In the genomic region with DNA sequence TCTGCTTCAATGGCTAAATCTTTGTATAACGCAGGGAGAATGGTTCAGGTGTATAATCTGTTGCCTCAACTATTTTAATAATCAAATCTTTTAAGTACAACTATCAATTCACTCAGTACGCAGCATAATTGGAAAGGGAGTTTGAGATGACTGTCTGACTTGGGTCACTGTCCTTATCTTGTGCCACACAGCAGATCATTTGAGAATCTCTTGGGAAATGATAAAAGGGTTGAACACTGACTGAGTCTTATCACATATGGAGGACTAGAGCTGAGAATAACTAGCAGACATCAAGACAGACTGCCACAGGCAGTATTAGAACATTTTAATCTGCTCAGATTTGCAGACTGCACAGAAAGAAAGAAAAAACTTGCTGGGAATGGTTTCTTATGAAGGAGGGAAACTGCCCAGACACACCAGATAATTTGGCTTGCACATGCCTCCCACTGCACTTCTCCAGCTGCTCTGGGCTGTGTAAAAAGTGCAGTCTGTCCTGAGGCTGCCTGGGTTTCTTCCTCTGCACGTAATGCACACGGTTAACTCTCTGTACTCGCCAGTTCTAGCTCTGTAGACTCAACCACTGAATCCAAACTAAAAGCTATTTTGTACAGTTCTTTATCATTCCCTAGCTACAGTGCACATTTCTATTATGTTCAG, we compare ENCODE assay signal across 20 mouse cellular contexts. TPM values are rescaled to one million over a fixed set of nuclear protein-coding genes. Genes with fewer than 3 reads are reported as not detected.
A peak's percentile ranks its signal among the peaks of the same experiment; 100 is the strongest.
DNase-seq lines count a peak whose midpoint lies in the region; ATAC-seq and TF ChIP-seq lines count a peak whose summit lies in the region.
"Had no signal": no experiment of that assay in that cellular context is flagged by ENCODE, and none has a peak within 500 bp of the region (broad histone marks: within the 10 kb centered on the region; RNA-seq: fewer than 3 reads in every experiment).

No protein-coding gene starts in this region.

- TF ChIP-seq CTCF in layer of hippocampus, adult 2 months (conservative IDR thresholded peaks at IDR 0.05) = no peak

- peak; percentile 95 for ATAC-seq in frontal cortex, adult (ENCODE audit: low TSS enrichment)
- ATAC-seq in kidney, embryonic 15.5 days (replicated peaks; ENCODE audit: low FRiP score) = no peak
- ATAC-seq: midbrain, embryonic 13.5 days had no signal

- DNase-seq in frontal cortex, postnatal 14 days (ENCODE audit: low spot score in 2 of 2) = no peak
- peak; percentile 23 to 25 for DNase-seq in layer of hippocampus, adult 2 months (ENCODE audit: low spot score in 2 of 2)
- no peak for DNase-seq in layer of hippocampus, postnatal 10 days (ENCODE audit: low spot score in 2 of 2)
- DNase-seq in right cerebral cortex, postnatal 25 days = peak; percentile 19
- DNase-seq in right cerebral cortex, postnatal 14 days = no peak
- no peak for DNase-seq in urinary bladder, postnatal 25 days (ENCODE audit: low spot score)
- DNase-seq: adrenal gland, postnatal 36 days; cerebellum, adult 2 months; cerebellum, postnatal 36 days; gastrocnemius, postnatal 14 days; kidney, adult 8-10 months; kidney, postnatal 25 days had no signal

- WGBS in kidney, embryonic 15.5 days = 87% methylated on average over 5 of the region's 5 CpGs

- H3K36me3 ChIP-seq in kidney, embryonic 15.5 days = no peaks in the 10 kb centered on the region
- H3K36me3 ChIP-seq: embryonic facial prominence, embryonic 15.5 days; hindbrain, embryonic 12.5 days; midbrain, embryonic 13.5 days; neural tube, embryonic 13.5 days had no signal

- peak overlapping the region; percentile 39; the same call in 1 of the 2 replicates for H3K27ac ChIP-seq in layer of hippocampus, adult 2 months
- H3K27ac ChIP-seq in kidney, embryonic 15.5 days = no peak overlapping the region
- H3K27ac ChIP-seq: embryonic facial prominence, embryonic 15.5 days; forebrain, embryonic 10.5 days; hindbrain, embryonic 12.5 days; midbrain, embryonic 13.5 days; neural tube, embryonic 13.5 days had no signal

- H3K9ac ChIP-seq in kidney, embryonic 15.5 days = no peak overlapping the region
- H3K9ac ChIP-seq: embryonic facial prominence, embryonic 15.5 days; hindbrain, embryonic 12.5 days; midbrain, embryonic 13.5 days; neural tube, embryonic 13.5 days had no signal

- H3K27me3 ChIP-seq in kidney, embryonic 15.5 days = no peaks in the 10 kb centered on the region
- H3K27me3 ChIP-seq: embryonic facial prominence, embryonic 15.5 days; hindbrain, embryonic 12.5 days; midbrain, embryonic 13.5 days; neural tube, embryonic 13.5 days had no signal

- H3K4me1 ChIP-seq in kidney, embryonic 15.5 days = no peaks in the 10 kb centered on the region
- H3K4me1 ChIP-seq: embryonic facial prominence, embryonic 15.5 days; forebrain, embryonic 10.5 days; hindbrain, embryonic 12.5 days; midbrain, embryonic 13.5 days had no signal

- H3K4me2 ChIP-seq in kidney, embryonic 15.5 days = no peak overlapping the region
- H3K4me2 ChIP-seq: embryonic facial prominence, embryonic 15.5 days; hindbrain, embryonic 12.5 days; liver, embryonic 11.5 days; midbrain, embryonic 13.5 days; neural tube, embryonic 13.5 days had no signal

- no peaks in the 10 kb centered on the region for H3K9me3 ChIP-seq in kidney, embryonic 15.5 days (replicated peaks)
- H3K9me3 ChIP-seq: embryonic facial prominence, embryonic 15.5 days; forebrain, embryonic 10.5 days; hindbrain, embryonic 12.5 days; midbrain, embryonic 13.5 days; neural tube, embryonic 13.5 days had no signal

- H3K4me3 ChIP-seq in layer of hippocampus, adult 2 months = no peak overlapping the region
- H3K4me3 ChIP-seq in kidney, embryonic 15.5 days (replicated peaks) = no peak overlapping the region
- H3K4me3 ChIP-seq: embryonic facial prominence, embryonic 15.5 days; forebrain, embryonic 10.5 days; hindbrain, embryonic 12.5 days; midbrain, embryonic 13.5 days; neural tube, embryonic 13.5 days had no signal

RNA-seq across cellular contexts. Expression of a gene that starts 29.8 kb away (rescaled TPM):
- 100 to 1,000 TPM; 249 to 342 TPM for total RNA-seq in layer of hippocampus, adult 2 months (2021)
- total RNA-seq in layer of hippocampus, postnatal 10 days (2021) = 100 to 1,000 TPM; 422 to 439 TPM
- 10.3 and 18.9 TPM in 2 replicates for polyA plus RNA-seq in kidney, embryonic 15.5 days (2015; fragmentation: Nextera tagmentation; extraction: Ambion mirVana)

RNA-seq across cellular contexts. Expression of a gene that starts 31.6 kb away (rescaled TPM):
- 1 to 10 TPM; 1.2 to 1.4 TPM for total RNA-seq in layer of hippocampus, adult 2 months (2021)
- total RNA-seq in layer of hippocampus, postnatal 10 days (2021) = 1 to 10 TPM; 6.8 to 8.2 TPM
- 9.1 and 13.2 TPM in 2 replicates for polyA plus RNA-seq in kidney, embryonic 15.5 days (2015; fragmentation: Nextera tagmentation; extraction: Ambion mirVana)

RNA-seq across cellular contexts. Expression of a gene that starts 53.3 kb away (rescaled TPM):
- total RNA-seq in layer of hippocampus, adult 2 months (2021) = 10 to 100 TPM; 48.7 to 49.7 TPM
- total RNA-seq in layer of hippocampus, postnatal 10 days (2021) = 10 to 100 TPM; 51.8 to 52.5 TPM
- 9.0 and 10.0 TPM in 2 replicates for polyA plus RNA-seq in kidney, embryonic 15.5 days (2015; fragmentation: Nextera tagmentation; extraction: Ambion mirVana)

Comparison
In these comparisons a context has a peak if more than half of its experiments do, and no peak if none do; other contexts are left out.
1. DNase-seq: peak in layer of hippocampus, adult 2 months (2 of 2) and right cerebral cortex, postnatal 25 days (single experiment); none in frontal cortex, postnatal 14 days (0 of 2), layer of hippocampus, postnatal 10 days (0 of 2), right cerebral cortex, postnatal 14 days (single experiment) and urinary bladder, postnatal 25 days (single experiment).